Mouse (Mus musculus): ENCODE measurements around the gene Ccnl1.
A peak's percentile ranks its signal among the peaks of the same experiment; 100 is the strongest.

Gene Ccnl1

GRCm38 (mm10) chr3:65959416-65960001 lies 1.5 kb upstream of the Ccnl1 start:
- DNase-seq (ENCODE audit: inconsistent age in 2 of 2, low spot score in 1 of 2), result peak in 1 of 2 experiments; percentile 51

- no peak for DNase-seq (ENCODE audit: inconsistent age in 2 of 2, low spot score in 1 of 2)
Observed at GRCm38 (mm10) chr3:65958840-65959185, 764 bp upstream of the Ccnl1 start.

DNA sequence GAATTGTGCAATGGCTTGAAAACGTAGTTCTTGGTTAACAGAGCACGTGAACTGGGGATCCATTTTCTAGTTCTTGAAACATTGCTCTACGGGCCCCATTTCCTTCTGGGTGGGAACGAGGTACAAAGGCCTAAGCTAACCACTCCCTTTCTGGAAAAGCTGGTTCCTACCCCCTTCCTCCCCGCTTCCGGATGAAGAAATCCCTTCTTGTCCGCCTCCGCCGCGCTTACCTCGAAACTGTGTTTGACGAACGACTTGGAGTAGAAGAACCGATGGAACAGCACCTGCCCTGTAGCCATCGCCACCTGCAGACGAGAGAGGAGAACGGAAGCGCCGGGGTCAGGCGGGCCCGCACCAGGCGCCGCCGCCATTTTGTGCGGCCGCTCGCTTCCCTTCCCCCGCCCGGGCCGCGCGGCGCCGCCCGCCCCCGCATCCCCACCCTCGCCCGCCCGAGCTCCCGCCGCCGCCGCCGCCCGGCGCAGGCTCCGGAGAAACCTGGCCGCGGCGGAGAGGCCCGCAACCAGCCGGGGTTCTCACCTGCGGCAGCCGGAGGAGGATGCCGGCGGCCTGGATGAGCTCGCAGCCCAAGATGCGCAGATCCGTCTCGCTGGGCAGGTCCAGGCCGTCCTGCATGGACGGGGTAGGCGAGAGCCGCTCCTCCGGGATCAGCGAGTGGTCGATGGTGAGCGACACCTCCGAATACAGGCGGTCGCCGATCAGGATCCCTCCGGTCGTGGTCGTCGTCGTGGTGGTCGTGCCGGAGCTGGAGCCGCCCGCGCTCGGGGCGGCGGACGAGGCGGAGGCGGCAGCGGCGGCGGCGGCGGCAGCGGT lies 563 bp downstream of the Ccnl1 start:
- peak; percentile 66 to 89 for DNase-seq (ENCODE audit: inconsistent age in 2 of 2, low spot score in 1 of 2)

DNA sequence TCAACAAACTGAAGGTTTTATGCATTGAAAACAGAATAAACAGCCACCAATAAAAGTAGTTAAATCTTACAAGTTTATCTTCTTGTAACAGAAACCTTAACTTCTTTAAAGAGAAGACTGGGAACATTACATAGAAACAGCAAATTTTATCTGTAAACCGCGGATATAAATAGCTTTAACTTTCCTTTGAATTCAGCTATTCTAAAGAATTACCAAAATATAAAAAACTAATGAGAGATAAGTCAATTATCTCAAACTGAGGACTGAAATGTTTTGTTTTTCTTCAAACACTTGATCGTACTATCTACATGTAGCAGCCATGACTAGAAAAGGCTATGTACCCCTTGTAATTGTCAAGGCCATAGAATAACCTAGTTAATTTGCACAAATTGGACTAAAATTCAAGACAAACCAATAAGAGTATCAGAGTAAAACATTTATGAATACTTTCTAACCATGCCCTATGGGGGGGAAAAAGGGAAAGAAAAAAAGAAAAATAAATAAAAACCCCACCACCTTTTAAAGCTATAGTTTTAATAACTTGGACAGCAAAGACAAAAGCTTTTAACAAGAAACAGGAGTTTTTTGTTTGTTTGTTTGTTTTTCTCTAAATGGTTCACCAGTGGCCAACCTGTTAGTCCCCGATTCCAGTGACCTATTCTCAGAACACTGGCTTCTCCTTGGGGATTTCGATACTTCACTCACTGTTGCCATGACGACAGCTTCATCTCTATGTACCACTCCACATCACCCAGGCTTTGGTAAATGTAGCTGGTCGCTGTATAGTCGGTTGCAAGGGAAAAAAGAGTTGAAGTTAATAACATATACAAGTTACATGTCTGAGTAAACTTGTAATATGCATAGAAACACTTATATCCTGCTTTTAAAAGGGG lies 3.3 kb downstream of the Ccnl1 start:
- peak in 1 of 2 experiments; percentile 61 for DNase-seq (ENCODE audit: inconsistent age in 2 of 2, low spot score in 1 of 2)

- DNase-seq (ENCODE audit: inconsistent age in 2 of 2, low spot score in 1 of 2), result no peak
Observed at GRCm38 (mm10) chr3:65950831-65951365, 7.2 kb downstream of the Ccnl1 start.

GRCm38 (mm10) chr3:65950304-65950703 lies 7.7 kb downstream of the Ccnl1 start:
- DNase-seq (ENCODE audit: inconsistent age in 2 of 2, low spot score in 1 of 2), result no peak

DNA sequence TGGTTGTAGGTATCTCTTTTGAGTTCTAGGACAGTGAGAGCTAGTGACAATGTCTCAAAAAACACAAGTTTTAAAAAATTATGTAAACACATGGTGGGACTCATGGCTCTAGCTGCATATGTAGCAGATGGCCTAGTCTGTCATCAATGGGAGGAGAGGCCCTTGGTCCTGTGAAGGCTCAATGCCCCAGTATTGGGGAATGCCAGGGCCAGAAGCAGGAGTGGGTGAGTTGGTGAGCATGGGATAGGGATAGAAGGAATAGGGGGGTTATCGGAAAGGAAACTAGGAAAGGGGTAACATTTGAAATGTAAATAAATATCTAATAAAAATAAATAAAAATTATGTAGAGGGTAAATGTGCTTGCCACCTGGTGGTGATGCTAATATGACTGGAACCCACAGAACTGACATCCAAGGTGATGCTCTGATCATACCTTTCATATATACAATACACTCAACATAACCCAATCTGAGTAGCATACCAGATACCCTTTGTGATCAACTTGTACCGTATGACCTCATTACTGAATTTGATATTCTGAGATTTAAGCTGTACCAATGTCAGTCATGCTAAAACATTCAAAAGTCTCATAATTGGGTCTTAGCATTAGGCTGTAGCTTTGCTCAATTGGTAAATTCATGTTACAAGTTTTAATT lies 12.6 kb downstream of the Ccnl1 start:
- no peak for DNase-seq (ENCODE audit: inconsistent age in 2 of 2, low spot score in 1 of 2)

DNA sequence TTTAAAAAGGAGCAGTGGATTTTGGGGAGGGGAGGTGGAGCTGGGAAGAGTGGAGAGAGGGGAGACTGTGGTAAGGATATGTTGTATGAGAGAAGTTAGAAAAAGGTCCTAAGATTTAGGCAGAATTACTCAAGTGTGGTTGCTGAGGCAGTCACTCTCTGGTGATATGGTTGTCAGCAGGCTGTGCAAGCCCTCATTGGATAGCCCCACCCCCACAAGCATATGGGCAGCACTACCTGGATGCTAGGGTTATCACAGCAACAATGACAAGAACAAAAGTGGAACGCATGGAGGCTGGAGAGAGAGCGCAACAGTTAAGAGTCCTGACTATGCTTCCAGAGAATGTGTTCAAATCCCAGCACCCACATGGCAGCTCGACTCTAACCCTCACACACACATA lies 13.3 kb downstream of the Ccnl1 start:
- DNase-seq (ENCODE audit: inconsistent age in 2 of 2, low spot score in 1 of 2), result no peak

DNA sequence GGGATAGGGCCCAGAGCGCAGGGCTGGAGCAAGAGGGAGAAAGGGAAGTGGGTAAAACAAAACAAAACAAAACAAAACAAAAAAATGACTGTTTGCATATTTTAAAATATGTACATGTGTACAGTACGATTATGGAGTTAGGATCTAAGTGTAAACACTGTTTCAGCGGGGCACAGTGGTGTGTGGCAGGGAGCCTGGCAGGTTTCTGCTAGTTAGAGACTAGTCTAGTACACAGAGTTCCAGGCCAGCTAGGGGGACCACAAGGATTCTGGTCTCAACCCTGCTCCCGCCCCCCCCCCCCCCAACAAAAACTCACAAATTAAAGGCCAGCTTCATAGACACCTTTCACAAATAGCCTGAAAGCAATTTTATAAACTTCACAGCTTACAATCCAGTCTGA lies 14.6 kb downstream of the Ccnl1 start:
- no peak for DNase-seq (ENCODE audit: inconsistent age in 2 of 2, low spot score in 1 of 2)

DNA sequence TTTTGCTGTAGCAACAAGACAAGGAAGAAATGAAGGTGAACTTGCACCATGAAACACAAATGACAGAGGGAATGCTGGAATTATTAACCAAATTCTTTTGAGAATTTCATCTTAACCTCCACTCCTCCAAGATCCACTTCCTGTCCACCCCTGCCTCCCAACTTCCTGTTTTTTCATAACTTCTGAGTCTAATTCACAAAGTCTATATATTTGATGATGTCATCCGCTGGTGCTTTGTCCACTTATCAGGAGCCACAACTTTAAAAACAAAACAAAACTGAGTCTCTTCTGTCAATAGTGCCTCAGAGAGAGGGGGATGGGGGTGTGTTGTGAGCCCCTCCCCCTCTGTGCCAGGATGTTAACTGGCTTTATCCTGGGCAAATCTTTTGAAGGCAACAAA lies 17.0 kb downstream of the Ccnl1 start:
- DNase-seq (ENCODE audit: inconsistent age in 2 of 2, low spot score in 1 of 2), result no peak

GRCm38 (mm10) chr3:65938211-65938610 lies 19.8 kb downstream of the Ccnl1 start:
- DNase-seq (ENCODE audit: inconsistent age in 2 of 2, low spot score in 1 of 2), result peak in 1 of 2 experiments; percentile 69

GRCm38 (mm10) chr3:65936384-65936783 lies 21.7 kb downstream of the Ccnl1 start:
- DNase-seq (ENCODE audit: inconsistent age in 2 of 2, low spot score in 1 of 2), result peak in 1 of 2 experiments; percentile 47

- DNase-seq (ENCODE audit: inconsistent age in 2 of 2, low spot score in 1 of 2), result peak in 1 of 2 experiments; percentile 46
Observed at GRCm38 (mm10) chr3:65935153-65935552, 22.9 kb downstream of the Ccnl1 start.

- DNase-seq (ENCODE audit: inconsistent age in 2 of 2, low spot score in 1 of 2), result peak; percentile 74 to 93
Observed at GRCm38 (mm10) chr3:65933726-65934125, 24.3 kb downstream of the Ccnl1 start.

- DNase-seq (ENCODE audit: inconsistent age in 2 of 2, low spot score in 1 of 2), result peak in 1 of 2 experiments; percentile 50
Observed at GRCm38 (mm10) chr3:65931542-65931941, 26.5 kb downstream of the Ccnl1 start.

GRCm38 (mm10) chr3:65930636-65931035 lies 27.4 kb downstream of the Ccnl1 start:
- DNase-seq (ENCODE audit: inconsistent age in 2 of 2, low spot score in 1 of 2), result no peak

GRCm38 (mm10) chr3:65929821-65930633 lies 28.0 kb downstream of the Ccnl1 start:
- peak; percentile 46 to 87 for DNase-seq (ENCODE audit: inconsistent age in 2 of 2, low spot score in 1 of 2)

- DNase-seq (ENCODE audit: inconsistent age in 2 of 2, low spot score in 1 of 2), result peak; percentile 83 to 95
Observed at GRCm38 (mm10) chr3:65929304-65929783, 28.7 kb downstream of the Ccnl1 start.

- DNase-seq (ENCODE audit: inconsistent age in 2 of 2, low spot score in 1 of 2), result no peak
Observed at GRCm38 (mm10) chr3:65928614-65929272, 29.3 kb downstream of the Ccnl1 start.

All from adrenal gland, adult (tissue).